Mouse (Mus musculus): ENCODE results near the gene Atp2b4.

- no peak for TF ChIP-seq CTCF (IDR thresholded peaks at IDR 0.05; ENCODE audit: low read depth, low read length)
- no peak for TF ChIP-seq GATA1 (IDR thresholded peaks at IDR 0.05; ENCODE audit: borderline replicate concordance, low read length)
- no peak for TF ChIP-seq POLR2AphosphoS5 (IDR thresholded peaks at IDR 0.05; ENCODE audit: insufficient replicate concordance, low read depth, low read length)
- TF ChIP-seq GATA2 (IDR thresholded peaks at IDR 0.05; ENCODE audit: borderline replicate concordance, low read depth, low read length), result no peak
These were observed 37.9 kb downstream of the Atp2b4 start for GRCm38 (mm10) chr1:133762946-133763422.

Measured in G1E (cell line).